In genomic region chr15:94463251-94463650, GRCm38 (mm10) we compare ENCODE assay signal across 8 mouse cellular contexts. TPM values are rescaled to one million over a fixed set of nuclear protein-coding genes. Genes with fewer than 3 reads are reported as not detected.
DNase-seq lines count a peak whose midpoint lies in the region; ATAC-seq and TF ChIP-seq lines count a peak whose summit lies in the region.

No protein-coding gene starts in this region.

- no peaks in the 10 kb centered on the region for H3K36me3 ChIP-seq in midbrain, postnatal 0 days (ENCODE audit: insufficient read depth, low read length)
- no peaks in the 10 kb centered on the region for H3K36me3 ChIP-seq in midbrain, embryonic 16.5 days (ENCODE audit: control insufficient read depth, insufficient read depth, low read length)
- no peaks in the 10 kb centered on the region for H3K36me3 ChIP-seq in limb, embryonic 11.5 days (ENCODE audit: control insufficient read depth, insufficient read depth, low read length)
- H3K36me3 ChIP-seq in hindbrain, embryonic 10.5 days: no peaks in the 10 kb centered on the region

- H3K9ac ChIP-seq in midbrain, postnatal 0 days (replicated peaks; ENCODE audit: low read length, poor library complexity, severe bottlenecking): no peak overlapping the region
- no peak overlapping the region for H3K9ac ChIP-seq in midbrain, embryonic 16.5 days (ENCODE audit: low read depth, low read length)
- no peak overlapping the region for H3K9ac ChIP-seq in limb, embryonic 11.5 days (ENCODE audit: low read length)

- H3K4me2 ChIP-seq in midbrain, postnatal 0 days (ENCODE audit: low read depth, low read length, poor library complexity, severe bottlenecking): no peak overlapping the region
- H3K4me2 ChIP-seq in midbrain, embryonic 16.5 days (ENCODE audit: low read length): no peak overlapping the region
- H3K4me2 ChIP-seq in limb, embryonic 11.5 days (ENCODE audit: low read depth, severe bottlenecking): no peak overlapping the region

- no peaks in the 10 kb centered on the region for H3K4me1 ChIP-seq in midbrain, postnatal 0 days (ENCODE audit: insufficient read depth, low read length)
- peaks cover 4% of the 10 kb centered on the region; the same call in 1 of the 2 replicates for H3K4me1 ChIP-seq in midbrain, embryonic 16.5 days (ENCODE audit: control insufficient read depth, insufficient read depth, low read length)
- H3K4me1 ChIP-seq in limb, embryonic 11.5 days (ENCODE audit: control insufficient read depth, insufficient read depth, low read length): no peaks in the 10 kb centered on the region
- peaks cover 6% of the 10 kb centered on the region; the same call in 1 of the 2 replicates for H3K4me1 ChIP-seq in hindbrain, embryonic 10.5 days (replicated peaks)

- peak; percentile 47 for DNase-seq in embryo, embryonic 10 days (ENCODE audit: low spot score)
- DNase-seq in embryo, embryonic 9.5 days (ENCODE audit: extremely low spot score): no peak
- DNase-seq in midbrain, postnatal 0 days (ENCODE audit: low spot score): no peak
- peak; percentile 55 for DNase-seq in embryo, embryonic 11 days
- DNase-seq in limb, embryonic 11.5 days (ENCODE audit: low spot score): peak; percentile 54
- no peak for DNase-seq in cerebellum, postnatal 14 days
- DNase-seq in hindbrain, embryonic 10.5 days (ENCODE audit: low spot score): no peak

- no peaks in the 10 kb centered on the region for H3K27me3 ChIP-seq in midbrain, postnatal 0 days (ENCODE audit: insufficient read depth, low read length)
- no peaks in the 10 kb centered on the region for H3K27me3 ChIP-seq in midbrain, embryonic 16.5 days (ENCODE audit: control insufficient read depth, insufficient read depth, low read depth, low read length)
- no peaks in the 10 kb centered on the region for H3K27me3 ChIP-seq in limb, embryonic 11.5 days (ENCODE audit: control insufficient read depth, insufficient read depth, low read length)
- H3K27me3 ChIP-seq in hindbrain, embryonic 10.5 days (ENCODE audit: insufficient read depth, poor library complexity, severe bottlenecking): no peaks in the 10 kb centered on the region

- no peak for ATAC-seq in midbrain, postnatal 0 days (ENCODE audit: low FRiP score)
- no peak for ATAC-seq in midbrain, embryonic 16.5 days
- no peak for ATAC-seq in limb, embryonic 11.5 days (ENCODE audit: insufficient number of reproducible peaks, low FRiP score, low TSS enrichment, low read depth)

- TF ChIP-seq CTCF in midbrain, postnatal 0 days (IDR thresholded peaks at IDR 0.05): peak; percentile 43

- H3K27ac ChIP-seq in midbrain, postnatal 0 days (ENCODE audit: low read depth, low read length): no peak overlapping the region
- H3K27ac ChIP-seq in midbrain, embryonic 16.5 days (ENCODE audit: low read length): no peak overlapping the region
- H3K27ac ChIP-seq in limb, embryonic 11.5 days (replicated peaks; ENCODE audit: low read depth, low read length): no peak overlapping the region
- no peak overlapping the region for H3K27ac ChIP-seq in hindbrain, embryonic 10.5 days

- H3K9me3 ChIP-seq in midbrain, postnatal 0 days (ENCODE audit: low read length): no peaks in the 10 kb centered on the region
- no peaks in the 10 kb centered on the region for H3K9me3 ChIP-seq in midbrain, embryonic 16.5 days (replicated peaks; ENCODE audit: control insufficient read depth, low read length, poor library complexity, severe bottlenecking)
- no peaks in the 10 kb centered on the region for H3K9me3 ChIP-seq in limb, embryonic 11.5 days (ENCODE audit: control insufficient read depth, low read length)
- no peaks in the 10 kb centered on the region for H3K9me3 ChIP-seq in hindbrain, embryonic 10.5 days

- 74% methylated on average over 3 of the region's 3 CpGs for WGBS in midbrain, postnatal 0 days
- 72% methylated on average over 3 of the region's 3 CpGs for WGBS in midbrain, embryonic 16.5 days
- WGBS in limb, embryonic 11.5 days: 73% methylated on average over 3 of the region's 3 CpGs
- WGBS in hindbrain, embryonic 10.5 days: 79% methylated on average over 3 of the region's 3 CpGs

- H3K4me3 ChIP-seq in midbrain, postnatal 0 days (ENCODE audit: low read depth, low read length): no peak overlapping the region
- H3K4me3 ChIP-seq in midbrain, embryonic 16.5 days (ENCODE audit: low read depth, low read length): no peak overlapping the region
- no peak overlapping the region for H3K4me3 ChIP-seq in limb, embryonic 11.5 days (ENCODE audit: low read depth, low read length)
- no peak overlapping the region for H3K4me3 ChIP-seq in hindbrain, embryonic 10.5 days

RNA-seq across cellular contexts. Expression of gene Adamts20, which starts 2.0 kb away (rescaled TPM):
- 5.8 and 6.7 TPM in 2 replicates for total RNA-seq in midbrain, postnatal 0 days (2014; rRNA removed)
- polyA plus RNA-seq in midbrain, postnatal 0 days (2015; fragmentation: Nextera tagmentation; extraction: Ambion mirVana): 1.8 and 3.0 TPM in 2 replicates
- polyA plus RNA-seq in midbrain, embryonic 16.5 days (2015; fragmentation: Nextera tagmentation; extraction: Ambion mirVana): 1.5 and 2.0 TPM in 2 replicates
- 4.9 and 5.2 TPM in 2 replicates for polyA plus RNA-seq in limb, embryonic 11.5 days (2014; fragmentation: Nextera tagmentation; extraction: Ambion mirVana)
- 1.4 and 2.6 TPM in 2 replicates for polyA plus RNA-seq in hindbrain, embryonic 10.5 days (2016; fragmentation: Nextera tagmentation; extraction: Ambion mirVana)

Comparison
In these comparisons a context has a peak if more than half of its experiments do, and no peak if none do; other contexts are left out.
1. DNase-seq: peak in embryo, embryonic 10 days (single experiment), embryo, embryonic 11 days (single experiment) and limb, embryonic 11.5 days (single experiment); none in embryo, embryonic 9.5 days (single experiment), midbrain, postnatal 0 days (single experiment), cerebellum, postnatal 14 days (0 of 2) and hindbrain, embryonic 10.5 days (single experiment).